Mouse (Mus musculus) ES-Bruce4 (cell line): ENCODE measurements around the gene Pfpl. TPM values are rescaled to one million over a fixed set of nuclear protein-coding genes. Genes with fewer than 3 reads are reported as not detected.

ENCODE experiments used
- H3K27ac ChIP-seq: 2 replicates; pipeline ENCODE4 v1.5.1; 2012; ENCODE audit warnings: low read length, inconsistent platforms; ENCODE audit not compliant: insufficient read depth
- H3K27me3 ChIP-seq: 2 replicates; pipeline ENCODE4 v1.6.1; 2012; ENCODE audit warnings: mild to moderate bottlenecking, low read length, inconsistent platforms; ENCODE audit not compliant: control insufficient read depth, poor library complexity, insufficient read depth, severe bottlenecking
- H3K36me3 ChIP-seq: 2 replicates; pipeline ENCODE4 v1.6.1; 2012; ENCODE audit warnings: inconsistent platforms, mild to moderate bottlenecking, low read length, moderate library complexity; ENCODE audit not compliant: control insufficient read depth, poor library complexity, insufficient read depth, severe bottlenecking
- H3K4me1 ChIP-seq: one replicate; pipeline ENCODE4 v1.8.1; 2011; ENCODE audit warnings: low read length; ENCODE audit not compliant: control insufficient read depth, insufficient read depth
- H3K4me3 ChIP-seq: 2 replicates; pipeline ENCODE4 v1.5.1; 2011; ENCODE audit warnings: low read depth, mild to moderate bottlenecking, low read length
- H3K9ac ChIP-seq: 2 replicates; pipeline ENCODE4 v1.6.1; 2012; ENCODE audit warnings: low read depth, mild to moderate bottlenecking, inconsistent platforms; ENCODE audit not compliant: poor library complexity, severe bottlenecking
- H3K9me3 ChIP-seq: replicated peaks from 2 replicates; pipeline ENCODE4 v1.6.1; 2012; ENCODE audit warnings: mild to moderate bottlenecking, low read length, inconsistent platforms; ENCODE audit not compliant: control insufficient read depth, poor library complexity, insufficient read depth, severe bottlenecking
- CTCF ChIP-seq: IDR thresholded peaks from one replicate; pipeline ENCODE4 v1.8.1; 2011; ENCODE audit warnings: low read depth, low read length
- EP300 ChIP-seq: IDR thresholded peaks from 2 replicates; pipeline ENCODE4 v1.6.1; 2011; ENCODE audit warnings: low read depth, low read length; ENCODE audit not compliant: insufficient read depth
- POLR2A ChIP-seq: IDR thresholded peaks from one replicate; pipeline ENCODE4 v1.8.1; 2011; ENCODE audit warnings: low read length; ENCODE audit not compliant: insufficient read depth
- polyA plus RNA-seq: library from polyadenylated mRNA; stranded (reverse); fragments of >200 nt; gene quantifications from 2 replicates; pipeline ENCODE4 v1.2.4, GENCODE M21; 2011; ENCODE audit warnings: low read depth; ENCODE audit not compliant: missing spikeins, insufficient read depth, insufficient read length

The Pfpl gene
- polyA plus RNA-seq, 1 experiment, result not detected

- H3K4me3 ChIP-seq, result no peak overlapping the region
- H3K36me3 ChIP-seq, result no peaks in the 10 kb centered on the region
- H3K4me1 ChIP-seq, result no peaks in the 10 kb centered on the region
- H3K27me3 ChIP-seq, result no peaks in the 10 kb centered on the region
- TF ChIP-seq POLR2A (no peak), EP300 (no peak)
- no peaks in the 10 kb centered on the region for H3K9me3 ChIP-seq
- H3K9ac ChIP-seq, result no peak overlapping the region
- H3K27ac ChIP-seq, result no peak overlapping the region
Observed at GRCm38 (mm10) chr19:12475380-12476250, 47.9 kb downstream of the Pfpl start.

GRCm38 (mm10) chr19:12476721-12477270, 49.1 kb downstream of the Pfpl start:
- no peak for TF ChIP-seq POLR2A
- TF ChIP-seq EP300, result no peak
- no peak for TF ChIP-seq CTCF
- no peaks in the 10 kb centered on the region for H3K4me1 ChIP-seq
- H3K9ac ChIP-seq, result no peak overlapping the region
- no peaks in the 10 kb centered on the region for H3K27me3 ChIP-seq
- H3K9me3 ChIP-seq, result no peaks in the 10 kb centered on the region
- no peaks in the 10 kb centered on the region for H3K36me3 ChIP-seq
- H3K27ac ChIP-seq, result no peak overlapping the region
- H3K4me3 ChIP-seq, result no peak overlapping the region

- Histone ChIP-seq H3K9ac (no peak overlapping the region), H3K36me3 (no peaks in the 10 kb centered on the region), H3K4me3 (no peak overlapping the region), H3K4me1 (no peaks in the 10 kb centered on the region), H3K9me3 (no peaks in the 10 kb centered on the region), H3K27me3 (no peaks in the 10 kb centered on the region), H3K27ac (no peak overlapping the region)
- TF ChIP-seq EP300, result no peak
- no peak for TF ChIP-seq POLR2A
- TF ChIP-seq CTCF, result no peak
Observed at GRCm38 (mm10) chr19:12478369-12478768, 50.7 kb downstream of the Pfpl start.

Other genes starting within 250 kb of the Pfpl start
- not detected in 2 replicates for gene Olfr1431, start 227.3 kb upstream of the Pfpl start, polyA plus RNA-seq
- gene Olfr1432, start 195.3 kb upstream of the Pfpl start, polyA plus RNA-seq, result not detected in 2 replicates
- not detected in 2 replicates for gene Olfr262, start 186.2 kb upstream of the Pfpl start, polyA plus RNA-seq
- not detected in 2 replicates for gene Olfr235, start 166.9 kb upstream of the Pfpl start, polyA plus RNA-seq
- not detected in 2 replicates for gene Olfr1434, start 148.1 kb upstream of the Pfpl start, polyA plus RNA-seq
- gene Olfr1436, start 128.8 kb upstream of the Pfpl start, polyA plus RNA-seq, result not detected in 2 replicates
- not detected in 2 replicates for gene Olfr1437, start 102.8 kb upstream of the Pfpl start, polyA plus RNA-seq
- not detected in 2 replicates for gene Olfr1438-ps1, start 92.0 kb upstream of the Pfpl start, polyA plus RNA-seq
- gene Olfr1440, start 40.6 kb upstream of the Pfpl start, polyA plus RNA-seq, result 0.11 TPM in 1 of 2 replicates, not detected in the other
- gene Olfr1441, start 10.5 kb upstream of the Pfpl start, polyA plus RNA-seq, result 0.46 and 0.64 TPM in 2 replicates
- gene Mpeg1, start 32.9 kb downstream of the Pfpl start, polyA plus RNA-seq, result 0.20 TPM in 1 of 2 replicates, not detected in the other
- gene Dtx4, start 73.5 kb downstream of the Pfpl start, polyA plus RNA-seq, result 4.0 and 5.1 TPM in 2 replicates
- gene Fam111a, start 117.8 kb downstream of the Pfpl start, polyA plus RNA-seq, result 10.2 and 17.2 TPM in 2 replicates
- not detected in 2 replicates for gene Gm4952, start 172.1 kb downstream of the Pfpl start, polyA plus RNA-seq
- not detected in 2 replicates for gene Glyat, start 205.4 kb downstream of the Pfpl start, polyA plus RNA-seq
- not detected in 2 replicates for gene Olfr1442, start 242.5 kb downstream of the Pfpl start, polyA plus RNA-seq